Mouse (Mus musculus): ENCODE measurements at regions not wholly inside any gene's neighbourhood (a gene's known extent, or its start where the extent isn't known, plus 50 kb on each side); places are given as distances from the start of the nearest gene placed in this dataset.

- Histone ChIP-seq H3K4me3 (replicated peaks in 1 of 3; ENCODE audit: low read depth in 2 of 3, low read length in 2 of 3, poor library complexity in 1 of 3) (no peak overlapping the region), H3K4me2 (ENCODE audit: insufficient read depth, low read depth, poor library complexity, severe bottlenecking) (no peak overlapping the region), H3K9me3 (replicated peaks; ENCODE audit: low read length) (no peaks in the 10 kb centered on the region), H3K27ac (ENCODE audit: insufficient read depth, low read depth) (no peak overlapping the region), H3K4me1 (ENCODE audit: control insufficient read depth in 1 of 2, insufficient read depth in 2 of 2) (no peaks in the 10 kb centered on the region), H3K36me3 (replicated peaks in 1 of 2; ENCODE audit: control insufficient read depth in 1 of 2, insufficient read depth in 1 of 2, low read length in 1 of 2) (no peaks in the 10 kb centered on the region), H3K79me2 (replicated peaks; ENCODE audit: control insufficient read depth, extremely low read depth, insufficient read depth, poor library complexity, severe bottlenecking) (no peaks in the 10 kb centered on the region), H3K27me3 (replicated peaks) (no peaks in the 10 kb centered on the region), H3K9ac (ENCODE audit: insufficient read depth, low read depth) (no peak overlapping the region)
- DNase-seq (ENCODE audit: extremely low read depth), result no peak
- dilution Hi-C loops (cut with MboI; ENCODE audit: extremely low pct_ligation_motif_present, extremely low pct_unique_long_range_greater_than_20kb, low sequenced_read_pairs) (no loop called here), in situ Hi-C loops (cut with MboI; ENCODE audit: low pct_ligation_motif_present, low pct_unique_long_range_greater_than_20kb, low sequenced_read_pairs) (no loop called here)
- TF ChIP-seq ZNF384 (IDR thresholded peaks at IDR 0.05; ENCODE audit: low read depth, low read length) (no peak), USF1 (IDR thresholded peaks at IDR 0.05; ENCODE audit: low read depth, low read length) (no peak), ELF1 (IDR thresholded peaks at IDR 0.05; ENCODE audit: low read depth, low read length) (no peak), RAD21 (IDR thresholded peaks at IDR 0.05; ENCODE audit: low read depth, low read length) (no peak), CTCF (conservative IDR thresholded peaks at IDR 0.05 in 1 of 2, IDR thresholded peaks at IDR 0.05 in 1 of 2; ENCODE audit: low read depth in 2 of 2, low read length in 2 of 2) (no peak), SMC3 (IDR thresholded peaks at IDR 0.05; ENCODE audit: low read depth, low read length) (no peak), GABPA (IDR thresholded peaks at IDR 0.05; ENCODE audit: insufficient replicate concordance, low read depth, low read length) (no peak), POLR2AphosphoS2 (IDR thresholded peaks at IDR 0.05; ENCODE audit: low read depth, low read length) (no peak), MEF2A (IDR thresholded peaks at IDR 0.05; ENCODE audit: borderline replicate concordance, low read depth, low read length) (no peak), JUN (IDR thresholded peaks at IDR 0.05; ENCODE audit: insufficient read depth, low read depth, low read length) (no peak), TCF12 (IDR thresholded peaks at IDR 0.05; ENCODE audit: low read depth, low read length) (no peak), UBTF (IDR thresholded peaks at IDR 0.05; ENCODE audit: low read depth, low read length) (no peak), E2F4 (IDR thresholded peaks at IDR 0.05; ENCODE audit: insufficient replicate concordance, low read depth, low read length) (no peak), CHD2 (IDR thresholded peaks at IDR 0.05; ENCODE audit: low read length) (no peak)
These were observed 466.2 kb downstream of the Gm37988 start for GRCm38 (mm10) chr1:5273938-5274337.

GRCm38 (mm10) chr1:5294570-5294969 is 486.9 kb downstream of the Gm37988 start:
- Histone ChIP-seq H3K36me3 (replicated peaks in 1 of 2; ENCODE audit: control insufficient read depth in 1 of 2, insufficient read depth in 1 of 2, low read length in 1 of 2) (no peaks in the 10 kb centered on the region), H3K4me3 (replicated peaks in 1 of 3; ENCODE audit: low read depth in 2 of 3, low read length in 2 of 3, poor library complexity in 1 of 3) (no peak overlapping the region), H3K9me3 (replicated peaks; ENCODE audit: low read length) (no peaks in the 10 kb centered on the region), H3K4me2 (ENCODE audit: insufficient read depth, low read depth, poor library complexity, severe bottlenecking) (no peak overlapping the region), H3K27me3 (replicated peaks) (no peaks in the 10 kb centered on the region), H3K4me1 (ENCODE audit: control insufficient read depth in 1 of 2, insufficient read depth in 2 of 2) (no peaks in the 10 kb centered on the region), H3K9ac (ENCODE audit: insufficient read depth, low read depth) (no peak overlapping the region), H3K27ac (ENCODE audit: insufficient read depth, low read depth) (no peak overlapping the region), H3K79me2 (replicated peaks; ENCODE audit: control insufficient read depth, extremely low read depth, insufficient read depth, poor library complexity, severe bottlenecking) (no peaks in the 10 kb centered on the region)
- no peak for TF ChIP-seq E2F4 (IDR thresholded peaks at IDR 0.05; ENCODE audit: insufficient replicate concordance, low read depth, low read length)
- DNase-seq (ENCODE audit: extremely low read depth), result no peak
- in situ Hi-C loops (cut with MboI; ENCODE audit: low pct_ligation_motif_present, low pct_unique_long_range_greater_than_20kb, low sequenced_read_pairs) (no loop called here), dilution Hi-C loops (cut with MboI; ENCODE audit: extremely low pct_ligation_motif_present, extremely low pct_unique_long_range_greater_than_20kb, low sequenced_read_pairs) (no loop called here)

- Histone ChIP-seq H3K9me3 (replicated peaks; ENCODE audit: low read length) (no peaks in the 10 kb centered on the region), H3K27me3 (replicated peaks) (no peaks in the 10 kb centered on the region), H3K27ac (ENCODE audit: insufficient read depth, low read depth) (no peak overlapping the region), H3K4me2 (ENCODE audit: insufficient read depth, low read depth, poor library complexity, severe bottlenecking) (no peak overlapping the region), H3K4me3 (replicated peaks in 1 of 3; ENCODE audit: low read depth in 2 of 3, low read length in 2 of 3, poor library complexity in 1 of 3) (no peak overlapping the region), H3K79me2 (replicated peaks; ENCODE audit: control insufficient read depth, extremely low read depth, insufficient read depth, poor library complexity, severe bottlenecking) (no peaks in the 10 kb centered on the region), H3K36me3 (replicated peaks in 1 of 2; ENCODE audit: control insufficient read depth in 1 of 2, insufficient read depth in 1 of 2, low read length in 1 of 2) (no peaks in the 10 kb centered on the region), H3K9ac (ENCODE audit: insufficient read depth, low read depth) (no peak overlapping the region), H3K4me1 (ENCODE audit: control insufficient read depth in 1 of 2, insufficient read depth in 2 of 2) (no peaks in the 10 kb centered on the region)
- dilution Hi-C loops (cut with MboI; ENCODE audit: extremely low pct_ligation_motif_present, extremely low pct_unique_long_range_greater_than_20kb, low sequenced_read_pairs), result no loop called here
- DNase-seq (ENCODE audit: extremely low read depth), result no peak
- TF ChIP-seq E2F4 (IDR thresholded peaks at IDR 0.05; ENCODE audit: insufficient replicate concordance, low read depth, low read length) (no peak), MAFK (IDR thresholded peaks at IDR 0.05; ENCODE audit: insufficient replicate concordance, low read length) (no peak), UBTF (IDR thresholded peaks at IDR 0.05; ENCODE audit: low read depth, low read length) (no peak), JUND (conservative IDR thresholded peaks at IDR 0.05; ENCODE audit: low read depth, low read length) (no peak), MAX (IDR thresholded peaks at IDR 0.05; ENCODE audit: low read length) (no peak), NRF1 (IDR thresholded peaks at IDR 0.05; ENCODE audit: low read depth, low read length) (no peak), MXI1 (IDR thresholded peaks at IDR 0.05; ENCODE audit: low read depth, low read length) (no peak), MAZ (IDR thresholded peaks at IDR 0.05; ENCODE audit: low read depth, low read length) (no peak), CHD1 (IDR thresholded peaks at IDR 0.05; ENCODE audit: low read depth, low read length) (no peak), PAX5 (IDR thresholded peaks at IDR 0.05; ENCODE audit: low read length) (no peak)
- in situ Hi-C loops (cut with MboI; ENCODE audit: low pct_ligation_motif_present, low pct_unique_long_range_greater_than_20kb, low sequenced_read_pairs), result no loop called here
These were observed 489.9 kb downstream of the Gm37988 start for GRCm38 (mm10) chr1:5297627-5298026.

All from CH12.LX (cell line).